In genomic region chr15:93595746-93596145, GRCm38 (mm10) we compare ENCODE assay signal across 8 mouse cellular contexts. TPM values are rescaled to one million over a fixed set of nuclear protein-coding genes. Genes with fewer than 3 reads are reported as not detected.
DNase-seq lines count a peak whose midpoint lies in the region; ATAC-seq and TF ChIP-seq lines count a peak whose summit lies in the region.

Prickle1 (minus strand) TSS chr15:93595891.

- peak within 1 kb of the TSS; percentile 78 for H3K4me3 ChIP-seq in forebrain, embryonic 11.5 days (ENCODE audit: low read depth, low read length)
- peak within 1 kb of the TSS; percentile 72 for H3K4me3 ChIP-seq in heart, embryonic 15.5 days
- H3K4me3 ChIP-seq in liver, embryonic 14.5 days (ENCODE audit: insufficient read depth in 1 of 2, low read depth in 2 of 2, low read length in 2 of 2): peak within 1 kb of the TSS; percentile 77 to 80
- peak within 1 kb of the TSS; percentile 80 for H3K4me3 ChIP-seq in neural tube, embryonic 12.5 days
- peak within 1 kb of the TSS; percentile 98 for H3K4me3 ChIP-seq in stomach, postnatal 0 days (ENCODE audit: low read depth, low read length)

- no peak for TF ChIP-seq CTCF in liver, embryonic 14.5 days (IDR thresholded peaks at IDR 0.05; ENCODE audit: low read depth)
- TF ChIP-seq CTCF in stomach, postnatal 0 days (IDR thresholded peaks at IDR 0.05; ENCODE audit: low read depth): peak; percentile 15; the same call in 1 of the 2 replicates

- peak within 1 kb of the TSS; percentile 41; the same call in 1 of the 2 replicates for H3K27ac ChIP-seq in forebrain, embryonic 11.5 days (ENCODE audit: low read depth, low read length)
- peak within 1 kb of the TSS; percentile 91 for H3K27ac ChIP-seq in heart, embryonic 15.5 days
- no peak within 1 kb of the TSS for H3K27ac ChIP-seq in liver, embryonic 14.5 days
- H3K27ac ChIP-seq in neural tube, embryonic 12.5 days: peak within 1 kb of the TSS; percentile 79
- H3K27ac ChIP-seq in stomach, postnatal 0 days (replicated peaks): peak within 1 kb of the TSS; percentile 94

- peak within 1 kb of the TSS; percentile 99 for H3K4me2 ChIP-seq in forebrain, embryonic 11.5 days (ENCODE audit: low read depth, low read length, severe bottlenecking)
- H3K4me2 ChIP-seq in heart, embryonic 15.5 days: peak within 1 kb of the TSS; percentile 90
- H3K4me2 ChIP-seq in liver, embryonic 14.5 days (ENCODE audit: low read depth): peak within 1 kb of the TSS; percentile 68
- peak within 1 kb of the TSS; percentile 91 for H3K4me2 ChIP-seq in neural tube, embryonic 12.5 days (replicated peaks)
- peak within 1 kb of the TSS; percentile 89 for H3K4me2 ChIP-seq in stomach, postnatal 0 days (replicated peaks; ENCODE audit: low read depth)

- H3K9ac ChIP-seq in forebrain, embryonic 11.5 days (ENCODE audit: low read length): peak within 1 kb of the TSS; percentile 69
- H3K9ac ChIP-seq in heart, embryonic 15.5 days: peak within 1 kb of the TSS; percentile 88
- peak within 1 kb of the TSS; percentile 72 for H3K9ac ChIP-seq in liver, embryonic 14.5 days (replicated peaks)
- peak within 1 kb of the TSS; percentile 87 for H3K9ac ChIP-seq in neural tube, embryonic 12.5 days
- peak within 1 kb of the TSS; percentile 91 for H3K9ac ChIP-seq in stomach, postnatal 0 days (ENCODE audit: low read length)

- no peak for TF ChIP-seq EP300 in liver, embryonic 14.5 days (IDR thresholded peaks at IDR 0.05; ENCODE audit: low read depth)
- TF ChIP-seq EP300 in stomach, postnatal 0 days (optimal IDR thresholded peaks at IDR 0.05): no peak

- H3K9me3 ChIP-seq in forebrain, embryonic 11.5 days (ENCODE audit: control insufficient read depth, low read length): no peaks in the 10 kb centered on the region
- H3K9me3 ChIP-seq in heart, embryonic 15.5 days (replicated peaks): no peaks in the 10 kb centered on the region
- no peaks in the 10 kb centered on the region for H3K9me3 ChIP-seq in liver, embryonic 14.5 days (ENCODE audit: control insufficient read depth, low read length)
- no peaks in the 10 kb centered on the region for H3K9me3 ChIP-seq in neural tube, embryonic 12.5 days
- H3K9me3 ChIP-seq in stomach, postnatal 0 days (ENCODE audit: control insufficient read depth, low read length): no peaks in the 10 kb centered on the region

- 0% methylated on average over 51 of the region's 60 CpGs for WGBS in forebrain, embryonic 11.5 days
- under 1% methylated on average over 60 of the region's 60 CpGs for WGBS in heart, embryonic 15.5 days
- under 1% methylated on average over 49 of the region's 60 CpGs for WGBS in liver, embryonic 14.5 days (ENCODE audit: insufficient replicate concordance)
- under 1% methylated on average over 60 of the region's 60 CpGs for WGBS in neural tube, embryonic 12.5 days
- under 1% methylated on average over 53 of the region's 60 CpGs for WGBS in stomach, postnatal 0 days

- H3K4me1 ChIP-seq in forebrain, embryonic 11.5 days (replicated peaks; ENCODE audit: control insufficient read depth, insufficient read depth, low read length): peaks cover 5% of the 10 kb centered on the region
- H3K4me1 ChIP-seq in heart, embryonic 15.5 days (replicated peaks): peaks cover 33% of the 10 kb centered on the region
- H3K4me1 ChIP-seq in liver, embryonic 14.5 days (replicated peaks; ENCODE audit: control insufficient read depth in 2 of 2, insufficient read depth in 2 of 2, low read length in 1 of 2): peaks cover 26 to 33% of the 10 kb centered on the region in 2 experiments
- peaks cover 22% of the 10 kb centered on the region for H3K4me1 ChIP-seq in neural tube, embryonic 12.5 days
- no peaks in the 10 kb centered on the region for H3K4me1 ChIP-seq in stomach, postnatal 0 days (replicated peaks; ENCODE audit: control insufficient read depth, insufficient read depth)

- H3K36me3 ChIP-seq in forebrain, embryonic 11.5 days (ENCODE audit: control insufficient read depth, insufficient read depth, low read length): no peaks in the 10 kb centered on the region
- H3K36me3 ChIP-seq in heart, embryonic 15.5 days: no peaks in the 10 kb centered on the region
- H3K36me3 ChIP-seq in liver, embryonic 14.5 days (replicated peaks; ENCODE audit: control insufficient read depth, insufficient read depth, low read depth): no peaks in the 10 kb centered on the region
- H3K36me3 ChIP-seq in neural tube, embryonic 12.5 days: no peaks in the 10 kb centered on the region
- H3K36me3 ChIP-seq in stomach, postnatal 0 days (ENCODE audit: control insufficient read depth, insufficient read depth, low read length): no peaks in the 10 kb centered on the region

- peak; percentile 65 for DNase-seq in c-Kit-positive CD71-negative TER-119-negative erythroid progenitor cells, embryonic 14.5 days (ENCODE audit: low read depth)
- DNase-seq in forebrain, embryonic 11.5 days (ENCODE audit: low spot score): peak; percentile 93
- peak; percentile 94 for DNase-seq in kidney, postnatal 14 days
- DNase-seq in liver, embryonic 14.5 days (ENCODE audit: low read depth in 3 of 3, low spot score in 3 of 3): peak; percentile 66 to 69 (median 68)
- DNase-seq in stomach, postnatal 0 days (ENCODE audit: low spot score): peak; percentile 90

- ATAC-seq in CD4-positive, CD25-positive, alpha-beta regulatory T cell, adult 4 months: peak; percentile 72
- peak; percentile 96 for ATAC-seq in forebrain, embryonic 11.5 days (replicated peaks; ENCODE audit: low FRiP score)
- peak; percentile 89 for ATAC-seq in heart, embryonic 15.5 days (replicated peaks; ENCODE audit: insufficient number of reproducible peaks, insufficient read depth, low FRiP score, low read depth)
- peak; percentile 86 for ATAC-seq in liver, embryonic 14.5 days (ENCODE audit: insufficient read depth)
- peak; percentile 96 for ATAC-seq in neural tube, embryonic 12.5 days (ENCODE audit: low FRiP score, low read depth)
- peak; percentile 94 for ATAC-seq in stomach, postnatal 0 days (ENCODE audit: low FRiP score, low TSS enrichment)

- H3K27me3 ChIP-seq in forebrain, embryonic 11.5 days (ENCODE audit: control insufficient read depth, insufficient read depth, low read length): no peaks in the 10 kb centered on the region; the same call in 1 of the 2 replicates
- H3K27me3 ChIP-seq in heart, embryonic 15.5 days: no peaks in the 10 kb centered on the region
- peaks cover 5% of the 10 kb centered on the region; the same call in 1 of the 2 replicates for H3K27me3 ChIP-seq in liver, embryonic 14.5 days (ENCODE audit: control insufficient read depth, insufficient read depth, low read length)
- no peaks in the 10 kb centered on the region for H3K27me3 ChIP-seq in neural tube, embryonic 12.5 days (replicated peaks)
- H3K27me3 ChIP-seq in stomach, postnatal 0 days (ENCODE audit: control insufficient read depth, insufficient read depth, low read length): no peaks in the 10 kb centered on the region

RNA-seq across cellular contexts. Expression of gene Prickle1, which starts in this region (rescaled TPM):
- polyA plus RNA-seq in CD4-positive, CD25-positive, alpha-beta regulatory T cell, adult 4 months (2017; shearing (Covaris generic)): 1 to 10 TPM; 1.5 TPM
- 11.6 and 12.4 TPM in 2 replicates for polyA plus RNA-seq in forebrain, embryonic 11.5 days (2014; fragmentation: Nextera tagmentation; extraction: Ambion mirVana)
- polyA plus RNA-seq in heart, embryonic 15.5 days (2015; fragmentation: Nextera tagmentation; extraction: Ambion mirVana): 28.2 and 31.0 TPM in 2 replicates
- 1.2 and 1.5 TPM in 2 replicates for polyA plus RNA-seq in liver, embryonic 14.5 days (2012; rRNA removed)
- 3.2 and 3.5 TPM in 2 replicates for polyA plus RNA-seq in liver, embryonic 14.5 days (2014; fragmentation: Nextera tagmentation; extraction: Ambion mirVana)
- 19.2 and 19.5 TPM in 2 replicates for polyA plus RNA-seq in neural tube, embryonic 12.5 days (2016; fragmentation: Nextera tagmentation; extraction: Ambion mirVana)
- 6.5 and 8.1 TPM in 2 replicates for polyA plus RNA-seq in stomach, postnatal 0 days (2015; fragmentation: Nextera tagmentation; extraction: Ambion mirVana)
